Mouse (Mus musculus): ENCODE results near the gene Duox2.

- TF ChIP-seq CTCF (IDR thresholded peaks at IDR 0.05; ENCODE audit: low read depth, low read length) = peak; percentile 74
- no peak for TF ChIP-seq POLR2A (IDR thresholded peaks at IDR 0.05; ENCODE audit: extremely low read depth, insufficient read depth, low read length)
These were observed 14.6 kb upstream of the Duox2 start for GRCm38 (mm10) chr2:122312722-122313417.

All from liver, adult 2 months (tissue).